Mouse (Mus musculus) kidney, adult 10 weeks (tissue): Measurements from ENCODE around the gene Gstp1. TPM values are rescaled to one million over a fixed set of nuclear protein-coding genes. Genes with fewer than 3 reads are reported as not detected.

Experiments
- polyA plus RNA-seq: library from polyadenylated mRNA; stranded (reverse); fragments of 350-450 nt; fragmentation: Illumina TruSeq; extraction: RNeasy Lipid Tissue Mini Kit (QIAGEN cat#74804); gene quantifications from one replicate; pipeline ENCODE4 v1.2.3, GENCODE M21; 2014; ENCODE audit warnings: low read depth, low replicate concordance

The Gstp1 gene
- 14.6 TPM for polyA plus RNA-seq

DNA sequence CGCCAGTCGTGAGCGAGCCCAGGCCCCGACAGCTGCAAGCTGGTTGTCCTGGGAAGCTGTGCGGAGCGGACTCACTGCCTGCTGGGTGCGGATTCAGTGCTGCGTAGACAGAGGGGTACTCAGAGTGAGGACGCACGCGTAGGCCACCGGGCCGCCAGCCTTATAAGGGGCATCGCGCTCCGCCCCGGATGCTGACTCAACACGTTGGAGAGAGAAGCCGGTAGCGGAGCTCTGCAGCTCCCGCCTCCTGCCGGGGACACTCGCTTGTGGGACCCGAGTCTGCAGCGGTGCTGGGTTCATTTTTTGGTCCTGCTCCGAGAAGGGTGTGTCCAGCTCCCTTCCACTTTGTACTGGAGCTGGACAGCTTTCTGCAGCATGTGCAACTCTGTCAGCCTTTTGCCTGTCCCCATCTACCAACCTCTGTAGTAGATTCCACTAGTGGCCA, at the start of gene Gstp1:
Gene Gstp1, minus strand, starts transcription at position 198 of the 445 bp plus-strand sequence.

GRCm38 (mm10) chr19:4081394-4081793, 43.6 kb upstream of the Gstp1 start, which contains the start of gene Cabp2:
Gene Cabp2, plus strand, starts transcription at chr19:4081578.

GRCm38 (mm10) chr19:4059069-4059740, 21.4 kb upstream of the Gstp1 start, which contains the start of gene Gstp3:
Gene Gstp3, minus strand, starts transcription at chr19:4059569.

GRCm38 (mm10) chr19:4045966-4046865, 8.4 kb upstream of the Gstp1 start, which contains the start of gene Gstp2:
Gene Gstp2, minus strand, starts transcription at chr19:4046023.

GRCm38 (mm10) chr19:4012432-4013022, 25.3 kb downstream of the Gstp1 start, which contains the start of gene Ndufv1:
Gene Ndufv1, minus strand, starts transcription at chr19:4012806.

DNA sequence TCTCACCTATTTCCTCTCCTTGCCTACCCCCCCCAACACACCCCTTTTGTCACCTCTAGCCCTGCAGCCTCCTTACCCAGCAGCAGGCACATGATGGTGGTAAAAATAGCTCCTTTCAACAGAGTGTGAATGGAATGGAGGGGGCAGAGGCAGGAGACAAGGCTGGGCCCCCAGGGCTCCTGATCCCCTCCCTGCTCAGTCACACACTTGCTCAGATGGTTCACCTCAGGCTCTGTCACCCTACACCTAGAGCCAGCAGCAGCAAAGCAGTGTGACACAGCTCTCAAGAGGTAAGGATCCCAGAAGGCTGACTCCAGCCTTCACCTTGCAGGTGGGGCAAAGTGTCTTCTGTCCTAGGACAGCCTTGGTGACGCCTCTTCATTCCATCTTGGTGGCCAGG, 34.7 kb downstream of the Gstp1 start, which contains the start of gene Doc2g:
Gene Doc2g, plus strand, starts transcription at position 202 of the 400 bp plus-strand sequence.

DNA sequence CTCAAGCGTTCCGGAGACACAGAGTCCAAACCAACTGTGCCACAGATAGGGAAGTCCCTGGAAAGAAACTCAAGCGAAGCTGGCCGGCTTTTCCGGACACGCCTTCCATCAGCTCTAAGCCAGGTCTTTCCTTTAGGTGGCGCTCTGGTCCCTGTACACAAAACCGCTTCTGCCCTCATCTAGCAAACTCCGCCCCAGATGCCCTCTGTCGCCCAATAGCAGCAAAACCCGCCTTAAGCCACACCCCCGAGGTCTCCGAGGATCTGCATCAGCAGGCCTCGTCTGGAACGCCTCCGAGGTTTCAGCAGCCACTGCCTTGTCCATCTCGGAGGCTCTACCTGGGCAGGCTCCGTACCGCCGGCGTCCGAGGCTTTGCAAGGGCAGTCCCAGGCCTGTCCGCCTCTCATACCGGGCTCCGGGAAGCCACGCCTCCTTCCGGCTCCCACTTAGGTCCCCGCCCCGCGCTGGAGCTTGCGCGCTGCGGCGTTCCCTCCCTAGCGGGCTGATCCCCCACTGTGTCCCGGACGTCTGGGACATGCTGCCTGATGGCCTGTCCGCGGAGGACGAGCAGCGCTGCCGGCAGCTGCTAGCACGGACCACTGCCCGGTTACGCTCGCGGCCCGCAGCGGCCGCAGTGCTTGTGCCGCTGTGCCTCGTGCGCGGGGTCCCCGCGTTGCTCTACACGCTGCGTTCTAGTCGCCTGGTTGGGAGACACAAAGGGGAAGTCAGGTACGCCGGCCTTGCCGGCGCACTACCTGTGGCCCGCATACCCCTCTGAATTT, 37.5 kb downstream of the Gstp1 start, which contains the start of the genes Nudt8 and Gm49405:
Gene Nudt8, plus strand, starts transcription at position 462 of the 782 bp plus-strand sequence.
Gene Gm49405, plus strand, starts transcription at position 508 of the 782 bp plus-strand sequence.

GRCm38 (mm10) chr19:3992416-3992815, 45.4 kb downstream of the Gstp1 start, which contains the start of gene Tbx10:
Gene Tbx10, plus strand, starts transcription at chr19:3992752.

GRCm38 (mm10) chr19:3986334-3986733, 51.5 kb downstream of the Gstp1 start, which contains the start of gene Acy3:
Gene Acy3, plus strand, starts transcription at chr19:3986570.

Other genes starting within 250 kb of the Gstp1 start
- 78.9 TPM for gene Chka, start 186.2 kb downstream of the Gstp1 start, polyA plus RNA-seq
- not detected for gene Tcirg1, start 130.9 kb downstream of the Gstp1 start, polyA plus RNA-seq
- 4.6 TPM for gene Ndufs8, start 125.2 kb downstream of the Gstp1 start, polyA plus RNA-seq
- 0.53 TPM for gene Aldh3b1, start 108.2 kb downstream of the Gstp1 start, polyA plus RNA-seq
- gene Unc93b1, start 102.8 kb downstream of the Gstp1 start, polyA plus RNA-seq, result not detected
- gene Aldh3b3, start 79.3 kb downstream of the Gstp1 start, polyA plus RNA-seq, result 0.36 TPM
- gene Aldh3b2, start 65.7 kb downstream of the Gstp1 start, polyA plus RNA-seq, result not detected
- gene Acy3, start 51.4 kb downstream of the Gstp1 start, polyA plus RNA-seq, result 47.4 TPM
- not detected for gene Tbx10, start 45.2 kb downstream of the Gstp1 start, polyA plus RNA-seq
- 0.65 TPM for gene Nudt8, start 37.4 kb downstream of the Gstp1 start, polyA plus RNA-seq
- not detected for gene Gm49405, start 37.4 kb downstream of the Gstp1 start, polyA plus RNA-seq
- not detected for gene Doc2g, start 34.7 kb downstream of the Gstp1 start, polyA plus RNA-seq
- 9.9 TPM for gene Ndufv1, start 25.2 kb downstream of the Gstp1 start, polyA plus RNA-seq
- gene Gstp2, start 8.0 kb upstream of the Gstp1 start, polyA plus RNA-seq, result 10.1 TPM
- gene Gstp3, start 21.6 kb upstream of the Gstp1 start, polyA plus RNA-seq, result not detected
- not detected for gene Cabp2, start 43.6 kb upstream of the Gstp1 start, polyA plus RNA-seq
- 0.73 TPM for gene Cdk2ap2, start 59.2 kb upstream of the Gstp1 start, polyA plus RNA-seq
- 0.20 TPM for gene Pitpnm1, start 62.0 kb upstream of the Gstp1 start, polyA plus RNA-seq
- 1.3 TPM for gene Aip, start 87.9 kb upstream of the Gstp1 start, polyA plus RNA-seq
- gene Gpr152, start 101.8 kb upstream of the Gstp1 start, polyA plus RNA-seq, result not detected
- gene Cabp4, start 106.0 kb upstream of the Gstp1 start, polyA plus RNA-seq, result not detected
- gene Coro1b, start 110.6 kb upstream of the Gstp1 start, polyA plus RNA-seq, result 9.0 TPM
- gene Ptprcap, start 115.6 kb upstream of the Gstp1 start, polyA plus RNA-seq, result 2.3 TPM
- 2.2 TPM for gene Rps6kb2, start 125.4 kb upstream of the Gstp1 start, polyA plus RNA-seq
- gene Carns1, start 137.5 kb upstream of the Gstp1 start, polyA plus RNA-seq, result 0.49 TPM
- not detected for gene Tbc1d10c, start 153.3 kb upstream of the Gstp1 start, polyA plus RNA-seq
- 97.3 TPM for gene Ppp1ca, start 154.1 kb upstream of the Gstp1 start, polyA plus RNA-seq
- 1.5 TPM for gene Rad9a, start 163.7 kb upstream of the Gstp1 start, polyA plus RNA-seq
- gene Clcf1, start 176.3 kb upstream of the Gstp1 start, polyA plus RNA-seq, result 0.16 TPM
- not detected for gene AC109138.7, start 176.4 kb upstream of the Gstp1 start, polyA plus RNA-seq
- not detected for gene Pold4, start 193.9 kb upstream of the Gstp1 start, polyA plus RNA-seq
- gene Ssh3, start 231.2 kb upstream of the Gstp1 start, polyA plus RNA-seq, result 1.7 TPM
- not detected for gene Ankrd13d, start 245.2 kb upstream of the Gstp1 start, polyA plus RNA-seq